Mouse (Mus musculus) MEL-GATA-1-ER (cell line): Measurements from ENCODE around the gene Parvb.
A peak's percentile ranks its signal among the peaks of the same experiment; 100 is the strongest.

Source experiments
- DNase-seq: peaks from one replicate; pipeline ENCODE4 v3.0.0-alpha.2; 2012; ENCODE audit warnings: low read depth; ENCODE audit errors: extremely low read depth

The Parvb gene

DNA sequence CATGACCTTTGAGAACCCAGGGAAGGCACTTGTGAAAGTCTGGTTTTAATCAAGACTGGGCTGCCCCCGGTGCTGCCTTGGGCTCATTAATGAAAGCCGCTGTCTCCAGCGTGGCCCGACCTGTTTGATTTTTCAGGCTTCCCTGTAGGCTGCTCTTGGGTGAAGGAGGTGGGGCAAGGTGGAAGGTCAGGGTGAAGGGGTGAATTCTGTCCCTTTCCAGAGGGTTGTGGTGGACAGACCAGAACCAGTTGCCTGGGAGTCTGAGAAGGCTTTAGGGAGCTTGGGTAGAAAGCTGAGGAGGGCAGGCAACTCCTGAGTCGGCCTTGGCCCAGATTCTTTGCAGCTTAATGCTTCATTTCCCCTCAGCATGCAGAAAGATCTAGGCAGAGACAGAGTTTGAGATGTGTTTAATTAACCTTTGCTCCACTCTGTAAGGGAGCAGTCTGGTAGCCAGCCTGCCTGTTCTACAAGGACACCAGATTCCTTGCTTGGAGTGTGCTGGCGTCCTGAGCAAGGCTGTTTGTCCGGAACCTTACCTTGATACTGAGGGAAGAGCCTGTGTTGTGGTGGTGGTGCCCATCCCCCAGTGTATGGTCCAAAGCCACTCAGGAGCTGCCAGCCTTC is 15.3 kb upstream of the Parvb start:
- no peak for DNase-seq

DNA sequence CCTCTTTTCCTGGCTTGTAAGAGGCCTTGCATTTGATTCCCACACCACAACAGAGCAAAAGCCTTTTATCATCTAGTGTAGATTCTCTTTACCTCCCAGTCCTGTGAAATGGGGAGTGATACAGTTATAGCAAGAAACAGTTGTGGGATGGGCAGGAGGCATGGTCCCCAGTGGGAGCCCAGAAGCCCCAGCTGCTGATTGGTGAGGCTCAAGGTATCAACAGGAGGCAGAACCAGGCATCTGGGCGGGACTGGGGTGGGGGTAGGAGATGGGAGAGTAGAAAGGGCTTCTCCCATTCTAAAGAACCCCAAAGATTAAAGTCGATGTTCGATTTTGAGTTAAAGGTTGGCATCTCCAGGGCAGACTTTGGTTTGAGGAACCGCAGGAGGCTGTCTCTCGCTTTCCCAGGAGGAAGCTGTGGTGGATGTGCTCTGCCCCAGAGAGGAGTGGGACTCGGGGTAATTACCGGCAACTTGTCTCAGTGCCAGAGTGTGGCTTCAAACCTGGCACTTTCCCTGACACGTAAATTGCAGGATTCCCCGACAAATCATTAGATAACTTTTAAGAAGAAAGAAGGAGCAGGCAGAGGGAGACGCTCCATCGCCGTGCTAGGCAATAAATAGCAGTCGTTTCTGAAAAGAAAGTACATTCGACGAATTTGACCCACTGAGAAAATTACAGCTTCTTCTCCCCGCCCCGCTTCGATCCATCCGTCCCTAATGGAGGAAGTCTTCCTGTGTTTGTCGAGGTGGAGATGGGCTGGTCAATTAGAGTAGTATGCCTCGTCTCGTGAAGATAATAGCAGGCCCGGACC is 13.7 kb upstream of the Parvb start:
- DNase-seq: no peak

GRCm38 (mm10) chr15:84218783-84219271 is 13.0 kb upstream of the Parvb start:
- no peak for DNase-seq

DNA sequence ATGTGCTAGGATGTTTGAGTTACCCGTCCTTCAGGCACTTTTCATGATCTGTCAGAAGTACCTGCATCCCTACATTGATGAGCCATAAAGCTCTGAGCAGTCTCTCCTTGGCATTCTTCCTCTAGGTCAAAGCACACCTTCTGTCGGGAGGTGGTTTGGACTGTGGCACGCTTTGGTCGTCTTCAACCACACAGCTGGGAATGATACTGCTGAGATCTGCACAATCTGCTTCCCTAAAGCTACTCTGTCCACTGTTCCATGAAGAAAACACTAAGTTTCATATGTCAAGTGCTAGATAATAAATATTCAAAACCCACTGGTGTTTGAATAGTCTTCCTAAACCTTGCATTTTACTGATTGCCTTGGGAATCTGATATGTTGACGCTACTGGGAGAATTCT is 10.3 kb upstream of the Parvb start:
- no peak for DNase-seq

GRCm38 (mm10) chr15:84223423-84223822 is 8.4 kb upstream of the Parvb start:
- no peak for DNase-seq

- DNase-seq: no peak
Measured at GRCm38 (mm10) chr15:84224779-84225178, 7.1 kb upstream of the Parvb start.

DNA sequence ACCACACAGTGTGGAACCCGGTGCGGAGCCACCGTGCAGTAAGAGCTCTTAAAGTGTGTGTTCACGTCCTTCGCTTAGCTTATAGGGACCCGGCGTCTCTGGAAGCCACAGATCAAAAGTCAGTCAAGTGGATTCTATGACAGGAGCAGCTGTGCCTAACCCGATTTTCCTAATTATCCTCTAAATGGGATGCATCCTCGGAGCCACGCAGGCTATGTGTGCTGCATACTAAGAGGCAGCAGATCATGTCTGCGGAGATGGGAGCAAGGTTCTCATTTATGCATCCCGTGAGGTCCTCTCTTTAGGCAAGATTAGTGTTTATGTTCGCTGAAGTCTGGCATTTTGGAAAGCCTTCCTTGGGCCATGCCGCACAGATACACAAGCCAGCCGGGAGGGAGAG is 4.9 kb upstream of the Parvb start:
- no peak for DNase-seq

DNA sequence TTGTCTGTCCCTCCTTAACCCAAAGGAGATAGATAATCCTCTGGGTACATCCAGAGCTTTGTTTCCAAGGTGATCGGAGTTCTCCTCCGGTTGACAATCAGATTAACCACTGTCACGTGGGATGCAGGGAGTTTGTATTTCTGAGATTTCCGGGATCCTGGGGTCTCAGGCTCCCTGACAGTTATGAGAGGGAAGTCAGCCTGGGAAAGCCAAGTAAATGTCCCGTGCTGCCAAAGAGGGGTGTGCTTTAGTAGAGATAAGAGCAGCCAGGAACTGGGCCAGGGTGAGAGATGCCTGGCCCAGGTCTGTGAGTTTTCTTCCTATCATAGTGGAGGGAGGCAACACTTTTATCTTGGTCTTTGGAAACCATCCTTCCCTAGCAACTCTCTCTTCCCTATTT is 1.2 kb upstream of the Parvb start:
- DNase-seq: peak; percentile 76

DNA sequence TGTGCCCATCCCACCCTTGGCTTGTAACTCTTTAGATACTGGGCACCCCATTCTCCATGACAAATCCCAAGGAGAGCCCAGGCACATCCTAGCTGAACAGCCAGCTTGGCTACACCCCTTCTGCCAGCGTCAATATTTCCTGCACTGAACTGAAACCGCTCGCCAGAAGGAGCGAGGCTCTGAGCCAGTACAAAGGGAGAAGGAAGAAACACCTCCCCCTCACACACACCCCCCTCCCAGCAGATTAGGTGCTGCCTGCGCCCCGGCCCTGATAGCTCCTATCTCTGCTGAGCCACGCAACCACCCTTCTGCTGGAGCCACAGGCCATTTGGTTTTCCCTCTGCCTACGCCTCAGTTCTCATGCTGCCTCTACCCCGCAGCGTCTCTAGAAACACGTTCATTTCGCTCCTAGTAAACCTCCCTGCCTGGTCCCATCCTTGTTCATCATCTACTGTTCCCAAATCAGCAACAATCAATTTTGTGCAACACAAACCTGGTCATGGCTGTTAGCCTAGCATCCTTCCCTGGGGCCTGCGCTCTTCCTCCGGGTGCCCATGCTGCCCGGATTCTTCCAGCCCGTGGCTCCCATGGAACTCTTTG is 630 bp upstream of the Parvb start:
- DNase-seq: peak; percentile 89

DNA sequence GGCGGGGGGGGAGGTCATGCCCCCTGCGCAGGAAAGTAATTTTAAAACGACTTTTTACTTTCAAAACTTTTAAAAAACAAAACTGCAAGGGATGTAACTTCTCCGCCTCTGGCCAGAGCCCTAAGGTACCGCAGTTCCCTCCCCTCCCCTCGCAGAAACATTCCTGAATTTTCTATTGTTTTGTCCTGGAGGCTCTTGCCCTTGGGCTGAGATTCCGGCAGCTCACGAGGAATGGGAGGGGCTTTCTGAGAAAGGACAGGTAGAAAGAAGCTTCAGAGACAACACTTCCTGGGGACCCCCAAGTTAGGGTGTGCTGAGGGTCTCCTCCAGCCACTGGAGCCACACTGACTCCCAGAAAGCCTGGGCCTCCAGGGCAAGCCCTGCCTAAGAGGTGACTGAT is 766 bp downstream of the Parvb start:
- DNase-seq: no peak

DNA sequence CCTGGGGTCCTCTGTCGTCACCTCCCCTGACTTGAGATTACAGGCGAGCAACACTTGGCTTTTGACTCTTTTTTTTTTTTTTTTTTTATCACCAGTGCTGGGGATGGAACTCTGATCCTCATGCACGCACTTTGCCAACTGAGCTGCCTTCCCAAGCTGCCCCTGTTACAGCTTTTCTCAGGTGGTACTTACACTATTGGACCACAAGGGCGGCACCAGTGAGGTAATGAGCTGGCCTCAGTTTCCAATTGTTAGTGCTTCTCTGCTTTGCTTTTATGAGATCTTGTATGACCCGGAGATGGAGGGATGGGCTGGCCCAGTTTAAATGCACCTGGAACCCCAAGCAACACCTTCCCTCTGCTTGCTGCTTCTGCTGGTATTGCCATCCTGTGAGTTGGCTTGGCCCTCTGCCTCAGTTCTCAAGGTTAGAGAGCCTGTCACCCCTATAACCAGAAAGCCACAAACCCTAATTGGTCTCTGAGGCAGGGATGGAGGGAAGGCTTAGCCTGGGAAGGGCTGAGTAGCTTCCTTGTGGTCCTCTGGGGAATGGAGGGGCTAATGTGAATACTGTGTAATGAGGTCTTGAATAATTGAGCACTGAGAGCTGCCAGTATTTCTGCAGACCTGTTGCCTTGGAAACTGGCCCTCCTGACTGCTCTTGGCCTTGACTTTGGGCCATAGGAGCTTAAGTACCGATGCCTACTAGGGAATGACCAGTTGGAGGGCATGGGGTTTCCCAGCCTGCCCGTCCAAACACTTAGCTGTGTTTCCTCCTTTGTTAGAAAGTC is 3.1 kb downstream of the Parvb start:
- DNase-seq: no peak

DNA sequence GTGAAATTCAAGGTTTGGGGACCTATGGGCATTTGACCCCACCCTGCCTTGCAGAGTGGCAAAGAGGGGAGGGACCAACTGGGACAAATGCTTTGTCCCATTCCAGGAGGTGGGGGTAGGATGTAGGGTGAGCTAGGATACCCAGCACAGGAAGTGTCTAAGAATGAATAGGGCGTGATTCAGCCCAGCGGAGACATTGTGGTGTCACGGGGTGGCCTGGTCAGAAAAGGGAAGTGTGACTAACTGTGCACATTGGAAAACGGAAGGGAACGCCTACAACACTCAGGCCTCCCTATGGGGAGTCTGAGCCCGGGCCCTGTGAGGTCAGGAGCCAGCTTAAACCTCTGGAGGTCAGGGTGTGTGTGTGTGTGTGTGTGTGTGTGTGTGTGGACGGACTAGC is 3.8 kb downstream of the Parvb start:
- peak; percentile 32 for DNase-seq

- DNase-seq: no peak
Measured at GRCm38 (mm10) chr15:84238552-84238951, 6.7 kb downstream of the Parvb start.

GRCm38 (mm10) chr15:84238991-84239401 is 7.2 kb downstream of the Parvb start:
- no peak for DNase-seq

GRCm38 (mm10) chr15:84241520-84241919 is 9.7 kb downstream of the Parvb start:
- no peak for DNase-seq

DNA sequence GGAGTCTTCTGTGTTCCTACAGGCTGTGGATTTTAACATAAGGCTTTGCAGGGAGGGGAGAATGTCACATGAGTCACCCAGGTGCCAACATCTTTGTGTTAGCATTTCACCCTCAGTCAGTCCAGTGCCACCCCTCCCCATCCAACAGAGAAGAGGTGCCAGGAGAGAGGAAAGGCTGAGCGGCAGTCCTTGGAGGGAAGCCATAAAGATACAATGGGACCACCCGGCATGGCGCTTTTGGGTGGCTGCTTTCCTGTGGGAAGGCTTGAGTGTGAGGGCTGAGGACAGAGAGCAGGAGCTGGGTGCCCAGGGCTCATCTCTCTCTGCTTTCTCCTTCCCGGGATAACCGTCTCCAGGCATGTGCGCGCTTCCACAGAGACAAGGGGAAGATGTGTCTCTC is 13.3 kb downstream of the Parvb start:
- DNase-seq: no peak

GRCm38 (mm10) chr15:84246195-84246594 is 14.4 kb downstream of the Parvb start:
- DNase-seq: no peak

DNA sequence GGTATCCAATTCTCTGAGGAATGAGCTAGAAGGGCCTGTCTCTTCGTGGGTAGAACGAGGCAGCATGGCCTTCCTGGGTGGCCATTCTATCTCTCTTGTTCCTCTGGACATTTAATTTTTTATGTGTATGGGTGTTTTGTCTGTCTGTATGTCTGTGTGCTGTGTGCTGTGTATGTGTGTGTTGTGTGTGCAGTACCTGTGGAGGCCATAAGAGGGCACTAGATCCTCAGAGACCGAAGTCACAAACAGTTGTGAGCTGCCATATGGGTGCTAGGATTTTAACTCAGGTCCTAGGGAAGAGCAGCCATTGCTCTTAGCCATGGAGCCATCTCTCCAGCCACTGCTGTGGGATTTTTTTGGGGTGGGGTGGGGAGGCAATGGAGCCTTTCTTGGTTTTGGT is 15.5 kb downstream of the Parvb start:
- no peak for DNase-seq

- DNase-seq: no peak
Measured at GRCm38 (mm10) chr15:84251227-84251626, 19.4 kb downstream of the Parvb start.

- DNase-seq: no peak
Measured at GRCm38 (mm10) chr15:84252645-84253044, 20.8 kb downstream of the Parvb start.

DNA sequence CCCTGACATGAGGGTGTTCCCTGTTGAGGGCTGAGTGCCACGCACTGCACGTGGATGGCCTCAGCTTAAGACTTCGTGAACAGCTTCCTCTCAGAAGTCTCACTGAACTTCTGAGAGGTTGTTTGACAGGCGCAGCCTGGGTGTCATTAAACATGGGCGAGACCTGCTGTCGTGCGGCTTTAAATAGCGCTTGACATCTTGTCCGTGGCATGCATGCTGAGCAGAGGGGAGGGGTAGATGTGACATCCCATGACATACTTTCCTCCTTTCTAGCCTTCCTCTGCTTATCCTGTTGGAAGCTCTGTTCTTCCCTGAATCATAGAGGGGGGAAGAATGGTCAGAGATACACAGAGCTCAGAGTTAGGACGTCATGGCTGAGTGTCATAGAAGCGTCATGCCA is 21.9 kb downstream of the Parvb start:
- no peak for DNase-seq

DNA sequence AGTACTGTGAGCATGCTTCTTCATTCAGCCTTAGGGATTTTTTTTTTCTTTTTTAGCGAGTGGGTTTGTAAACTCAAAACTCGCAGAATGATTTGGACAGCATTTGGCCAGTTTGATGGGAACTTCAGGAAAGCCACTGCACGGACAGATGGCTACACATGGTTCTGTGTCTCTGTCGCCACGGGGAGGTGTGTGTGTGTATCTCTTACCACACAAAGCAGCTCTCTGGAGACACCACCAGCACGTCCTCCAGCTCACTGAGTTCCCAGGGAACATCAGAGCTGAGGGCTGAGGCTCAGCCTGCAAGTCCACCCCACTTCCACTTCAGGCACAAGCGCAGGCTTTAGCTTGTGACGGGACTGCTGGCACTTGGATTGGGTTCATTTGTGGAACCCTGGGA is 22.5 kb downstream of the Parvb start:
- no peak for DNase-seq
